Mouse (Mus musculus): ENCODE results near the gene Lrrc8d. TPM values are rescaled to one million over a fixed set of nuclear protein-coding genes. Genes with fewer than 3 reads are reported as not detected.

Gene Lrrc8d
- polyA plus RNA-seq, 1 experiment from 2014 or later = 24.4 TPM

DNA sequence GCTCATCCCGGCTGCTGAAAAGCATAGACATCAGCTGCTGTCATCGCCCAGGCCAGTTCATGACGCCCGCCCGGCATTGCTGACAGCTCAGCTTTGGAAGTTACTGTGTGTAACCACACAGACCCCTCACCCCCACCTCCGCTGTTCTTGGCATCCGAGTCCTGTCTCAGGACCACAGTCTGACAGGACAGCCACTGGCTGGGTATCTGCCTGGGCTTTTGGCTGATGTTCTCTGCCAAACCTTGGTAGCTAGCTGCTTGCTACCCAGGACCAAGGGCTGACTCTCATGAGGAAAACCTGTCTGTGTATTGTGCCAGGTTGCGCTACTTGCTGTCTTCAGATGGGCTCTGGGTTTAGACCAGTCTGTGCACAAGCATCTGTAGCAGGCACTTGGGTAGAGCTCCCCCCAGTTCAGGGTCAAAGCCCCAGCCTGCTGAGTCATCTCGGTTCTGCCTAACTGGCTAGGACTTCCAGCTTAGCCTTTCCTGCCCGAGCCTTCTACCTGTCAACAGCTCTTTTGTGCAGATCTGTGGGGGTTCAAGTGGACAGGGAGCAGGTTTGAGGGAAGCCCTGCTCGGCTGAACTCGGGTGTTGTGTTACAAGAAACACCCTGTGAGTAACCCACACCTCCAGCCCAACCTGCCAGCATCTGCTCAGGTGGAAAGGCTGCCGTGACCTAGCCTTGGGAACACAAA, 93.2 kb downstream of the Lrrc8d start:
- no peaks in the 10 kb centered on the region for H3K27me3 ChIP-seq (ENCODE audit: insufficient read depth, poor library complexity, severe bottlenecking)
- peaks cover 41% of the 10 kb centered on the region for H3K4me1 ChIP-seq (replicated peaks)
- WGBS = 36% methylated on average over 13 of the region's 13 CpGs
- H3K9me3 ChIP-seq = no peaks in the 10 kb centered on the region
- peak; percentile 48 for DNase-seq (ENCODE audit: low spot score)
- H3K36me3 ChIP-seq = 0 out of 2 replicates have a peak, but pooled peaks cover 3% of the 10 kb centered on the region
- no peak overlapping the region for H3K4me3 ChIP-seq
- peak overlapping the region; percentile 50 for H3K27ac ChIP-seq

- H3K36me3 ChIP-seq = 0 out of 2 replicates have a peak, but pooled peaks cover 3% of the 10 kb centered on the region
- H3K4me3 ChIP-seq = no peak overlapping the region
- no peak for DNase-seq (ENCODE audit: low spot score)
- H3K27me3 ChIP-seq (ENCODE audit: insufficient read depth, poor library complexity, severe bottlenecking) = no peaks in the 10 kb centered on the region
- no peaks in the 10 kb centered on the region for H3K9me3 ChIP-seq
- 55% methylated on average over 5 of the region's 5 CpGs for WGBS
- H3K4me1 ChIP-seq (replicated peaks) = peaks cover 38% of the 10 kb centered on the region
- 0 out of 2 replicates have a peak overlapping the region, but pooled peaks have one; percentile 50 for H3K27ac ChIP-seq
These were observed 93.8 kb downstream of the Lrrc8d start for GRCm38 (mm10) chr5:105793548-105793940.

DNA sequence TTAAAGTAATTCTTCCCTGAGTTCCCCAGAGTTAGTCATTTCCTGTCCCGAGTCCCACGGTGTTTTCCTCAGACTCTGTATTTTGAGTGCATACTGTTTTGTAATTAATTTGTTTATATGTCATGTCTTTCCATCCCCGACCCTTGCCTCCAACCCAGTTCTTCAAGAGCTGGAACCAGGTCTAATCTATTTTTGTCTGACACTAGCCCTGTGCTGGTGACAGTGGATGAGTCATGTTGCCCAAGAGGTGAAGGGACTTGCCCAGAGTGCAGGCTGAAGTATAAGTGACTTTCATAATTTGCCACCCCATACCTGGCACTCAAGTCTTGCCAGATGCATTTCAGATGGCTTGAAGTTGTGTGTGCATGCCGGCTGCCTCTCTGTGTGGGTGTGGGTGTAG, 98.7 kb downstream of the Lrrc8d start:
- no peak for DNase-seq (ENCODE audit: low spot score)
- WGBS = 93% methylated on average over 4 of the region's 4 CpGs
- peaks cover 38% of the 10 kb centered on the region for H3K4me1 ChIP-seq (replicated peaks)
- no peak overlapping the region for H3K27ac ChIP-seq
- H3K4me3 ChIP-seq = no peak overlapping the region
- H3K27me3 ChIP-seq (ENCODE audit: insufficient read depth, poor library complexity, severe bottlenecking) = no peaks in the 10 kb centered on the region
- no peaks in the 10 kb centered on the region for H3K9me3 ChIP-seq
- H3K36me3 ChIP-seq = 0 out of 2 replicates have a peak, but pooled peaks cover 3% of the 10 kb centered on the region

DNA sequence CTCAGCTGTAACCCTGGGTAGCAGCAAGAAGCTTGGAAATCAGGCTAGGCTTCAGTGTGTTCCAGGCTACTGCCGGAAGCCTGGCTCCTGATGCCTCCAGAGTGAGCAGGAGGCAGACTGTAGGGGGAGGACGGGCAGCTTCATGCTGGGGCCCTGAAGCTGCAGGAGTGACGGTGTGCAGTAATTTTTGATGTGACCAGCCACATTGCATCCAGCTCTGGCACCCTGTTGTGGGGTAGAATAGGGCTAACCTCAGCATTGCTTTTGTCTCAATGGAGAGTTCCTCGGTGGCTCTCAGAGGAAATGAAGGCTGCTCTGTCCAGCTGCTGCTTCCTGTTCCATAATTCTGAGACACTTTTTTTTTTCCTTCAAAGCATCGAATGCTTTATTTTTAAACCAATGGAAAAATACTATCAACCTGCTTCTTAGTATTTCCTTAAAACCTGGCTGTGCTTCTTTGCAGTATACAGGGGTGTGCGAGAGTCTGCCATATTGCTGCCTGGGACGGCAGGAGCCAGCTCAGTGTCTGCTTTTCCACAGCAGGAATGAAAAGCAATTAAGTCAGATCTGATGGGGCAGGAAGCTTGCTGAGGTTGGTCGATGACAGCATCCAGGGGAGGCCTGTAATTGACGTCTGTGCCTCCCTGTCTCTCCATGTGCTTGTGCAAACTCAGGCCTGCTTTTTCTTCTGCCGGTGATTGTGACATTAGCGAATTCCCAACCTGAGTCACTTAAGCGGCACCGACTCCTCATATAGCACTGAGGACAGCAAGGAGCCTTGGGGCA, 100.3 kb downstream of the Lrrc8d start:
- DNase-seq (ENCODE audit: low spot score) = peak; percentile 27
- Histone ChIP-seq H3K9me3 (no peaks in the 10 kb centered on the region), H3K4me1 (replicated peaks) (peaks cover 33% of the 10 kb centered on the region), H3K36me3 (peaks cover 3% of the 10 kb centered on the region; the same call in 1 of the 2 replicates), H3K4me3 (no peak overlapping the region), H3K27ac (peak overlapping the region; percentile 81), H3K27me3 (ENCODE audit: insufficient read depth, poor library complexity, severe bottlenecking) (no peaks in the 10 kb centered on the region)
- 30% methylated on average over 13 of the region's 13 CpGs for WGBS

DNA sequence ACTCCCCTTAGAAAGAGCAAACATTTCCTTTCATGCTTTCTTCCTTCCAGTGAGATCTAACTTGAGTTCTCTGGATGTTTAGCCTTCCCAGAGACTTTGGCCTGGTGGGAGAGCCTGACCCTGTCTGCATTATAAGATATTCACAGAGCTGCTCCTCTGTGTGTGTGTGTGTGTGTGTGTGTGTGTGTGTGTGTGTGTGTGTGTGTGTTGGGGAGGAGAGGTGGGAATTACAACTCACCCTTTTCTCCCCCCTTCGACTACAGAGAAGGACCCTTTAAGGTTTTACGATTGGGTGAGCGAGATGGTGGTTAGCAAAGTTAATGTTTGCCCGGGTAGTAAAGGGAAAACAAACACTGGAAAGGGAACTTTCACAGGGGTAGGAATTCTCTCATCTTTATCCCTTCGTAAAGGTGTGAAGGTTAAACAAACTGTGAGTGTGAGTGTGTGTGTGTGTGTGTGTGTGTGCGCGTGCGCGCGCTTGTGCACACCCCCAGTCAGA, 101.3 kb downstream of the Lrrc8d start:
- DNase-seq (ENCODE audit: low spot score) = no peak
- H3K4me1 ChIP-seq (replicated peaks) = peaks cover 32% of the 10 kb centered on the region
- peaks cover 7% of the 10 kb centered on the region for H3K36me3 ChIP-seq
- no peaks in the 10 kb centered on the region for H3K9me3 ChIP-seq
- H3K27ac ChIP-seq = no peak overlapping the region; the same call in 1 of the 2 replicates
- no peaks in the 10 kb centered on the region for H3K27me3 ChIP-seq (ENCODE audit: insufficient read depth, poor library complexity, severe bottlenecking)
- no peak overlapping the region for H3K4me3 ChIP-seq
- WGBS = 83% methylated on average over 10 of the region's 10 CpGs

DNA sequence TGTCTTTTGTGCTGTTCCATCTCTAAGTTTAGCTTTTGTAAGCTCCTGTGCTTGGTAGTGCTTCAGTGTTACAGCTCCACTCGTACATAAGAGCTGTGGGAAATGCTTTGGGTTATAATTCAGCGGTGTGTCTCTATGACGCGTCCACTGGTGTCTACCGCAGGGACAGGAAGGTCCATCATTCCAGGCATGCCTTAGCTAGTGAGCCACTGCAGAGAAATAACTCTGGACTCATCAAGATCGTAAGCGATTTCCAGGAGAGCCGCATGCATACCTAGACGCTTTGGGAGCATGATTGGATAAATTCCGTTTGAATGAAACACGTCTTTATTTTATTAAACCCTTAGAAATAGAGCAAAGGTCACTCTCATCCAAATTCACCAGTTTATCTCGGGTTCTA, 106.2 kb downstream of the Lrrc8d start:
- H3K27me3 ChIP-seq (ENCODE audit: insufficient read depth, poor library complexity, severe bottlenecking) = no peaks in the 10 kb centered on the region
- WGBS = 93% methylated on average over 12 of the region's 12 CpGs
- no peak for DNase-seq (ENCODE audit: low spot score)
- H3K36me3 ChIP-seq = peaks cover 7% of the 10 kb centered on the region
- peaks cover 22% of the 10 kb centered on the region for H3K4me1 ChIP-seq (replicated peaks)
- no peak overlapping the region for H3K4me3 ChIP-seq
- no peak overlapping the region for H3K27ac ChIP-seq
- H3K9me3 ChIP-seq = no peaks in the 10 kb centered on the region

DNA sequence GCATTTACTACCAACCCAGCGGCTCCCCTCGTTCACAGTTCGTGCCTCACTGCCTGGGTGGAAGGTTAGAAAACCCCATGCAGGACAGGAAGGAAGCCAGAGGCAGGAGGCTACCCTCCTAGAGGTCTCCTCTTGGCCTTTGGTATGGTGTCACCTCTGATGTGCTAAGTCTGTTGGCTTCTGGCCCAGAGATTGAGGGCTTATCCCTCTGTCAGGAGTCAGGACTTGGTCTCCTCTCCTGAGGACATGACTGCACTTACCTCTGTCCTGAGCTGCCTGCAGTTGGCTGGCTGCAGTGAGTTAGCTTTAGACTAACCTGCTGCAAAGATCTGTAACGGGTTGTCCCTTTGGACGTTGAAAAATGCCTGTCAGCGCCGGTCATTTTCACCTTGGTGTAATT, 107.7 kb downstream of the Lrrc8d start:
- Histone ChIP-seq H3K27me3 (ENCODE audit: insufficient read depth, poor library complexity, severe bottlenecking) (no peaks in the 10 kb centered on the region), H3K4me1 (replicated peaks) (peaks cover 14% of the 10 kb centered on the region; the same call in 1 of the 2 replicates), H3K27ac (0 out of 2 replicates have a peak overlapping the region, but pooled peaks have one; percentile 0), H3K36me3 (peaks cover 22% of the 10 kb centered on the region), H3K4me3 (no peak overlapping the region), H3K9me3 (peaks cover 9% of the 10 kb centered on the region)
- WGBS = 72% methylated on average over 7 of the region's 7 CpGs
- no peak for DNase-seq (ENCODE audit: low spot score)

- 84% methylated on average over 11 of the region's 11 CpGs for WGBS
- no peak for DNase-seq (ENCODE audit: low spot score)
- peaks cover 20% of the 10 kb centered on the region for H3K9me3 ChIP-seq
- no peak overlapping the region for H3K27ac ChIP-seq
- H3K4me1 ChIP-seq (replicated peaks) = peaks cover 10% of the 10 kb centered on the region; the same call in 1 of the 2 replicates
- no peak overlapping the region for H3K4me3 ChIP-seq
- H3K27me3 ChIP-seq (ENCODE audit: insufficient read depth, poor library complexity, severe bottlenecking) = no peaks in the 10 kb centered on the region
- peaks cover 38% of the 10 kb centered on the region for H3K36me3 ChIP-seq
These were observed 109.3 kb downstream of the Lrrc8d start for GRCm38 (mm10) chr5:105809056-105809455.

- WGBS = 97% methylated on average over 14 of the region's 14 CpGs
- Histone ChIP-seq H3K4me1 (replicated peaks) (peaks cover 12% of the 10 kb centered on the region), H3K36me3 (peaks cover 58% of the 10 kb centered on the region)
These were observed 113.3 kb downstream of the Lrrc8d start for GRCm38 (mm10) chr5:105813036-105813435.

DNA sequence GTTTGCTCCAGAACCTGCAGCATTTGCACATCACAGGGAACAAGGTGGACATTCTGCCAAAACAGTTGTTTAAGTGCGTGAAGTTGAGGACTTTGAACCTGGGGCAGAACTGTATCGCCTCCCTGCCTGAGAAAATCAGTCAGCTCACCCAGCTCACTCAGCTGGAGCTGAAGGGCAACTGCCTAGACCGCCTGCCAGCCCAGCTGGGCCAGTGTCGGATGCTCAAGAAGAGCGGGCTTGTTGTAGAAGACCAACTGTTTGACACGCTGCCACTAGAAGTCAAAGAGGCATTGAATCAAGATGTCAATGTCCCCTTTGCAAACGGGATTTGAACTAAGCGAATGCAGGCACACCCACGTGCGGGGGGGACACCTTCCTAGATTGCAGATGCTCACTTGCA, 114.2 kb downstream of the Lrrc8d start:
- WGBS = 92% methylated on average over 10 of the region's 10 CpGs
- peaks cover 20% of the 10 kb centered on the region for H3K4me1 ChIP-seq (replicated peaks)
- no peak for DNase-seq (ENCODE audit: low spot score)
- peaks cover 20% of the 10 kb centered on the region for H3K9me3 ChIP-seq
- H3K4me3 ChIP-seq = no peak overlapping the region
- H3K27ac ChIP-seq = no peak overlapping the region
- H3K27me3 ChIP-seq (ENCODE audit: insufficient read depth, poor library complexity, severe bottlenecking) = no peaks in the 10 kb centered on the region
- peaks cover 58% of the 10 kb centered on the region for H3K36me3 ChIP-seq

More at GRCm38 (mm10) chr5:105813036-105813435, 113.3 kb downstream of the Lrrc8d start:
- DNase-seq (ENCODE audit: low spot score) = no peak
- H3K9me3 ChIP-seq = peaks cover 20% of the 10 kb centered on the region
- H3K27me3 ChIP-seq (ENCODE audit: insufficient read depth, poor library complexity, severe bottlenecking) = no peaks in the 10 kb centered on the region
- H3K4me3 ChIP-seq = no peak overlapping the region
- no peak overlapping the region for H3K27ac ChIP-seq

DNA sequence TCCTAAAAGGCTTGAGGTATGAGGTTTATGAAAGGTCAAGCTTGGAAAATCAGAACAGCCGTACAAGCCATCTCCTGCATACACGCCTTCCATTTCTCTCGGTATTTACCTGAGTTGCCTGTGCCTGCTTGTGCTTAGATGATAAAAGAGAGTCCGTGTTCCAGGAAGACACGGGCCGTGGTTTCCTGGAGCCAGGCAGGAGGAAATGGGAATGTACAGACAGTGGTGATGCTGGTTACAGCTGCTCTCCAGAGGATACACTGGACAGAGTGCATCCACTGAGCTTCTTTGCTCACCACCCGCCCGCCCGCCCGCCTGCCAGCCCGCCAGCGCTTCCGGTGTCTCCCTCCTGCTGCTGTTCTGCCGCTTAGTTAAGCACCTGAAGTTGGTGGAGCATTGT, 116.3 kb downstream of the Lrrc8d start:
- no peaks in the 10 kb centered on the region for H3K27me3 ChIP-seq (ENCODE audit: insufficient read depth, poor library complexity, severe bottlenecking)
- H3K9me3 ChIP-seq = peaks cover 20% of the 10 kb centered on the region
- H3K36me3 ChIP-seq = peaks cover 53% of the 10 kb centered on the region
- WGBS = 93% methylated on average over 14 of the region's 14 CpGs
- H3K27ac ChIP-seq = no peak overlapping the region; the same call in 1 of the 2 replicates
- no peak overlapping the region for H3K4me3 ChIP-seq
- H3K4me1 ChIP-seq (replicated peaks) = peaks cover 36% of the 10 kb centered on the region
- DNase-seq (ENCODE audit: low spot score) = no peak

- no peak for DNase-seq (ENCODE audit: low spot score)
- WGBS = 91% methylated on average over 9 of the region's 9 CpGs
- Histone ChIP-seq H3K27me3 (ENCODE audit: insufficient read depth, poor library complexity, severe bottlenecking) (no peaks in the 10 kb centered on the region), H3K27ac (no peak overlapping the region), H3K36me3 (peaks cover 40% of the 10 kb centered on the region), H3K9me3 (peaks cover 12% of the 10 kb centered on the region), H3K4me1 (replicated peaks) (peaks cover 37% of the 10 kb centered on the region), H3K4me3 (no peak overlapping the region)
These were observed 117.6 kb downstream of the Lrrc8d start for GRCm38 (mm10) chr5:105817248-105817976.

All from hindbrain, embryonic 10.5 days (tissue).